Comparison of ENCODE assay signal across 8 mouse cellular contexts in genomic region chr8:84928456-84929306, GRCm38 (mm10). TPM values are rescaled to one million over a fixed set of nuclear protein-coding genes. Genes with fewer than 3 reads are reported as not detected.
DNase-seq lines count a peak whose midpoint lies in the region; ATAC-seq and TF ChIP-seq lines count a peak whose summit lies in the region.

No protein-coding gene starts in this region.

- ATAC-seq in hindbrain, postnatal 0 days: peak; percentile 84
- ATAC-seq in limb, embryonic 12.5 days (ENCODE audit: insufficient number of reproducible peaks, insufficient read depth, low FRiP score, low TSS enrichment, low read depth): peak; percentile 67; the same call in 1 of the 2 replicates
- ATAC-seq in midbrain, embryonic 11.5 days (ENCODE audit: low FRiP score): peak; percentile 86
- peak; percentile 71; the same call in 1 of the 2 replicates for ATAC-seq in stomach, embryonic 15.5 days (ENCODE audit: insufficient read depth, low FRiP score, low read depth)

- peak; percentile 83 for TF ChIP-seq CTCF in hindbrain, postnatal 0 days (IDR thresholded peaks at IDR 0.05; ENCODE audit: low read depth)

- WGBS in hindbrain, postnatal 0 days: 6% methylated on average over 47 of the region's 52 CpGs
- WGBS in limb, embryonic 12.5 days: 2% methylated on average over 52 of the region's 52 CpGs
- 3% methylated on average over 51 of the region's 52 CpGs for WGBS in midbrain, embryonic 11.5 days
- 2% methylated on average over 50 of the region's 52 CpGs for WGBS in stomach, embryonic 15.5 days

- H3K36me3 ChIP-seq in hindbrain, postnatal 0 days (ENCODE audit: insufficient read depth, low read length): peaks cover 37% of the 10 kb centered on the region; the same call in 1 of the 2 replicates
- H3K36me3 ChIP-seq in limb, embryonic 12.5 days: no peaks in the 10 kb centered on the region
- no peaks in the 10 kb centered on the region for H3K36me3 ChIP-seq in midbrain, embryonic 11.5 days (ENCODE audit: control insufficient read depth, insufficient read depth, low read length)
- H3K36me3 ChIP-seq in stomach, embryonic 15.5 days: no peaks in the 10 kb centered on the region

- peaks cover under 1% of the 10 kb centered on the region; the same call in 1 of the 2 replicates for H3K4me1 ChIP-seq in hindbrain, postnatal 0 days (ENCODE audit: insufficient read depth, low read length)
- peaks cover 10% of the 10 kb centered on the region; the same call in 1 of the 2 replicates for H3K4me1 ChIP-seq in limb, embryonic 12.5 days (replicated peaks)
- no peaks in the 10 kb centered on the region; the same call in 1 of the 2 replicates for H3K4me1 ChIP-seq in midbrain, embryonic 11.5 days (ENCODE audit: control insufficient read depth, insufficient read depth, low read length)
- 0 out of 2 replicates have a peak, but pooled peaks cover 7% of the 10 kb centered on the region for H3K4me1 ChIP-seq in stomach, embryonic 15.5 days

- H3K4me3 ChIP-seq in hindbrain, postnatal 0 days (ENCODE audit: low read length): peak overlapping the region; percentile 19
- peak overlapping the region; percentile 42 for H3K4me3 ChIP-seq in limb, embryonic 12.5 days (replicated peaks)
- H3K4me3 ChIP-seq in midbrain, embryonic 11.5 days (ENCODE audit: low read depth, low read length): peak overlapping the region; percentile 36
- peak overlapping the region; percentile 31 for H3K4me3 ChIP-seq in stomach, embryonic 15.5 days (replicated peaks)

- H3K9ac ChIP-seq in hindbrain, postnatal 0 days (replicated peaks; ENCODE audit: low read length): 0 out of 2 replicates have a peak overlapping the region, but pooled peaks have one; percentile 24
- H3K9ac ChIP-seq in limb, embryonic 12.5 days (replicated peaks): no peak overlapping the region
- peak overlapping the region; percentile 30; the same call in 1 of the 2 replicates for H3K9ac ChIP-seq in midbrain, embryonic 11.5 days (ENCODE audit: low read length)
- no peak overlapping the region for H3K9ac ChIP-seq in stomach, embryonic 15.5 days

- peak overlapping the region; percentile 52 for H3K4me2 ChIP-seq in hindbrain, postnatal 0 days (ENCODE audit: low read depth, low read length)
- H3K4me2 ChIP-seq in limb, embryonic 12.5 days: peak overlapping the region; percentile 81
- H3K4me2 ChIP-seq in midbrain, embryonic 11.5 days: peak overlapping the region; percentile 59
- H3K4me2 ChIP-seq in stomach, embryonic 15.5 days: peak overlapping the region; percentile 70

- no peaks in the 10 kb centered on the region for H3K27me3 ChIP-seq in hindbrain, postnatal 0 days (ENCODE audit: insufficient read depth, low read length)
- H3K27me3 ChIP-seq in limb, embryonic 12.5 days: peaks cover 77% of the 10 kb centered on the region
- H3K27me3 ChIP-seq in midbrain, embryonic 11.5 days (ENCODE audit: control insufficient read depth, insufficient read depth, low read length): peaks cover 19% of the 10 kb centered on the region
- H3K27me3 ChIP-seq in stomach, embryonic 15.5 days (replicated peaks): peaks cover 33% of the 10 kb centered on the region

- peak overlapping the region; percentile 15; the same call in 1 of the 2 replicates for H3K27ac ChIP-seq in hindbrain, postnatal 0 days
- H3K27ac ChIP-seq in limb, embryonic 12.5 days: no peak overlapping the region
- H3K27ac ChIP-seq in midbrain, embryonic 11.5 days (ENCODE audit: low read depth, low read length): no peak overlapping the region
- H3K27ac ChIP-seq in stomach, embryonic 15.5 days: no peak overlapping the region

- DNase-seq in right cerebral cortex, adult 18-20 months: peak; percentile 63
- DNase-seq in right cerebral cortex, postnatal 36 days (ENCODE audit: low spot score in 2 of 2): no peak
- DNase-seq in cerebellum, adult 9-10 months: peak; percentile 85
- peak; percentile 55 for DNase-seq in gastrocnemius, adult 18-20 months (ENCODE audit: low spot score)
- peak; percentile 87 for DNase-seq in hindbrain, postnatal 0 days (ENCODE audit: low spot score)
- peak; percentile 98 for DNase-seq in midbrain, embryonic 11.5 days (ENCODE audit: low spot score, missing footprints)

- H3K9me3 ChIP-seq in hindbrain, postnatal 0 days (ENCODE audit: low read length): no peaks in the 10 kb centered on the region
- no peaks in the 10 kb centered on the region for H3K9me3 ChIP-seq in limb, embryonic 12.5 days
- no peaks in the 10 kb centered on the region for H3K9me3 ChIP-seq in midbrain, embryonic 11.5 days (ENCODE audit: control insufficient read depth, low read length)
- H3K9me3 ChIP-seq in stomach, embryonic 15.5 days: no peaks in the 10 kb centered on the region

RNA-seq across cellular contexts. Expression of gene Mast1, which starts 8.5 kb away (rescaled TPM):
- under 1 TPM in 1 of 2 experiments, not detected in 1; 0.07 TPM for total RNA-seq in gastrocnemius, adult 18-20 months (2021)
- total RNA-seq in hindbrain, postnatal 0 days (2014; rRNA removed): 70.9 and 83.0 TPM in 2 replicates
- 61.9 and 69.5 TPM in 2 replicates for polyA plus RNA-seq in hindbrain, postnatal 0 days (2015; fragmentation: Nextera tagmentation; extraction: Ambion mirVana)
- polyA plus RNA-seq in limb, embryonic 12.5 days (2016; fragmentation: Nextera tagmentation; extraction: Ambion mirVana): 0.33 and 0.60 TPM in 2 replicates
- polyA plus RNA-seq in midbrain, embryonic 11.5 days (2014; fragmentation: Nextera tagmentation; extraction: Ambion mirVana): 8.8 and 10.2 TPM in 2 replicates
- 1.9 and 2.2 TPM in 2 replicates for polyA plus RNA-seq in stomach, embryonic 15.5 days (2015; fragmentation: Nextera tagmentation; extraction: Ambion mirVana)

RNA-seq across cellular contexts. Expression of gene Rtbdn, which starts 18.1 kb away (rescaled TPM):
- not detected for total RNA-seq in gastrocnemius, adult 18-20 months (2021)
- 5.8 and 11.6 TPM in 2 replicates for total RNA-seq in hindbrain, postnatal 0 days (2014; rRNA removed)
- polyA plus RNA-seq in hindbrain, postnatal 0 days (2015; fragmentation: Nextera tagmentation; extraction: Ambion mirVana): 3.5 and 4.1 TPM in 2 replicates
- 0.34 and 0.58 TPM in 2 replicates for polyA plus RNA-seq in limb, embryonic 12.5 days (2016; fragmentation: Nextera tagmentation; extraction: Ambion mirVana)
- polyA plus RNA-seq in midbrain, embryonic 11.5 days (2014; fragmentation: Nextera tagmentation; extraction: Ambion mirVana): 0.15 TPM in 1 of 2 replicates, not detected in the other
- polyA plus RNA-seq in stomach, embryonic 15.5 days (2015; fragmentation: Nextera tagmentation; extraction: Ambion mirVana): 0.28 and 0.64 TPM in 2 replicates

RNA-seq across cellular contexts. Expression of gene Dnase2a, which starts 20.3 kb away (rescaled TPM):
- total RNA-seq in gastrocnemius, adult 18-20 months (2021): 1 to 10 TPM; 6.1 to 6.8 TPM
- total RNA-seq in hindbrain, postnatal 0 days (2014; rRNA removed): 15.0 and 24.5 TPM in 2 replicates
- 8.6 and 8.8 TPM in 2 replicates for polyA plus RNA-seq in hindbrain, postnatal 0 days (2015; fragmentation: Nextera tagmentation; extraction: Ambion mirVana)
- polyA plus RNA-seq in limb, embryonic 12.5 days (2016; fragmentation: Nextera tagmentation; extraction: Ambion mirVana): 12.8 and 14.0 TPM in 2 replicates
- 4.3 and 4.6 TPM in 2 replicates for polyA plus RNA-seq in midbrain, embryonic 11.5 days (2014; fragmentation: Nextera tagmentation; extraction: Ambion mirVana)
- 12.3 and 14.2 TPM in 2 replicates for polyA plus RNA-seq in stomach, embryonic 15.5 days (2015; fragmentation: Nextera tagmentation; extraction: Ambion mirVana)

RNA-seq across cellular contexts. Expression of gene Klf1, which starts 27.0 kb away (rescaled TPM):
- not detected for total RNA-seq in gastrocnemius, adult 18-20 months (2021)
- total RNA-seq in hindbrain, postnatal 0 days (2014; rRNA removed): 1.2 TPM in 1 of 2 replicates, not detected in the other
- 0.34 and 0.98 TPM in 2 replicates for polyA plus RNA-seq in hindbrain, postnatal 0 days (2015; fragmentation: Nextera tagmentation; extraction: Ambion mirVana)
- polyA plus RNA-seq in limb, embryonic 12.5 days (2016; fragmentation: Nextera tagmentation; extraction: Ambion mirVana): 4.3 and 5.1 TPM in 2 replicates
- polyA plus RNA-seq in midbrain, embryonic 11.5 days (2014; fragmentation: Nextera tagmentation; extraction: Ambion mirVana): 13.7 and 14.4 TPM in 2 replicates
- 14.8 and 39.3 TPM in 2 replicates for polyA plus RNA-seq in stomach, embryonic 15.5 days (2015; fragmentation: Nextera tagmentation; extraction: Ambion mirVana)

RNA-seq across cellular contexts. Expression of gene Gcdh, which starts 35.0 kb away (rescaled TPM):
- 10 to 100 TPM; 33.7 to 38.2 TPM for total RNA-seq in gastrocnemius, adult 18-20 months (2021)
- total RNA-seq in hindbrain, postnatal 0 days (2014; rRNA removed): 24.9 and 37.8 TPM in 2 replicates
- polyA plus RNA-seq in hindbrain, postnatal 0 days (2015; fragmentation: Nextera tagmentation; extraction: Ambion mirVana): 36.5 and 41.3 TPM in 2 replicates
- 42.8 and 44.9 TPM in 2 replicates for polyA plus RNA-seq in limb, embryonic 12.5 days (2016; fragmentation: Nextera tagmentation; extraction: Ambion mirVana)
- polyA plus RNA-seq in midbrain, embryonic 11.5 days (2014; fragmentation: Nextera tagmentation; extraction: Ambion mirVana): 24.6 and 31.8 TPM in 2 replicates
- 42.6 and 45.9 TPM in 2 replicates for polyA plus RNA-seq in stomach, embryonic 15.5 days (2015; fragmentation: Nextera tagmentation; extraction: Ambion mirVana)

Comparison
In these comparisons a context has a peak if more than half of its experiments do, and no peak if none do; other contexts are left out.
1. DNase-seq: peak in right cerebral cortex, adult 18-20 months (single experiment), cerebellum, adult 9-10 months (single experiment), gastrocnemius, adult 18-20 months (single experiment), hindbrain, postnatal 0 days (single experiment) and midbrain, embryonic 11.5 days (single experiment); none in right cerebral cortex, postnatal 36 days (0 of 2).
2. H3K9ac ChIP-seq: peak in hindbrain, postnatal 0 days (single experiment) and midbrain, embryonic 11.5 days (single experiment); none in limb, embryonic 12.5 days (single experiment) and stomach, embryonic 15.5 days (single experiment).
3. Peak in every context shown above with its lines, with median percentiles within 50 percentile points of each other: ATAC-seq, H3K4me2 ChIP-seq and H3K4me3 ChIP-seq.